Mouse (Mus musculus) left cerebral cortex, postnatal 14 days (tissue): Measurements from ENCODE around the gene Usp16. TPM values are rescaled to one million over a fixed set of nuclear protein-coding genes. Genes with fewer than 3 reads are reported as not detected.

Source experiments
- total RNA-seq, 2 experiments: library from RNA; stranded (reverse); gene quantifications; 2 replicates each; pipeline ENCODE4 v1.2.3; 2021

Usp16 gene
- total RNA-seq, 2 experiments from 2014 or later = 48.7 to 53.3 TPM

Other genes starting within 250 kb of the Usp16 start
- 10 to 100 TPM; 20.4 to 21.3 TPM for gene N6amt1, start 100.5 kb upstream of the Usp16 start, total RNA-seq
- 10 to 100 TPM; 47.6 to 48.1 TPM for gene Ltn1, start 22.1 kb upstream of the Usp16 start, total RNA-seq
- gene Rwdd2b, start 14.1 kb upstream of the Usp16 start, total RNA-seq = 10 to 100 TPM; 10.1 to 10.4 TPM
- 100 to 1,000 TPM; 170 to 171 TPM for gene Cct8, start 41.2 kb downstream of the Usp16 start, total RNA-seq
- gene Map3k7cl, start 98.6 kb downstream of the Usp16 start, total RNA-seq = under 1 TPM; 0.66 to 0.77 TPM
- 10 to 100 TPM; 14.0 to 14.2 TPM for gene Bach1, start 244.2 kb downstream of the Usp16 start, total RNA-seq